Mouse (Mus musculus): ENCODE measurements around the gene Il1f10. TPM values are rescaled to one million over a fixed set of nuclear protein-coding genes. Genes with fewer than 3 reads are reported as not detected.
A peak's percentile ranks its signal among the peaks of the same experiment; 100 is the strongest.

Il1f10 gene
- not detected for total RNA-seq (2021)

GRCm38 (mm10) chr2:24290896-24291295 lies at the start of gene Il1f10:
Gene Il1f10 (plus strand): TSS chr2:24291196.
- no peak for DNase-seq
- intact Hi-C loops (cut with DNase I) = loop anchor here (10.0 kb wide), 1 partner anchor 114 kb away; no protein-coding TSS in a partner anchor

GRCm38 (mm10) chr2:24267503-24267902 lies 23.5 kb upstream of the Il1f10 start:
- DNase-seq = no peak
- intact Hi-C loops (cut with DNase I) = no loop called here

- intact Hi-C loops (cut with DNase I) = no loop called here
- no peak for DNase-seq
Observed at GRCm38 (mm10) chr2:24273619-24274018, 17.4 kb upstream of the Il1f10 start.

- intact Hi-C loops (cut with DNase I) = no loop called here
- DNase-seq = no peak
Observed at GRCm38 (mm10) chr2:24275146-24275545, 15.8 kb upstream of the Il1f10 start.

- intact Hi-C loops (cut with DNase I) = no loop called here
- DNase-seq = no peak
Observed at GRCm38 (mm10) chr2:24276654-24277053, 14.3 kb upstream of the Il1f10 start, which contains the start of gene Il1f5. Gene Il1f5 (plus strand): TSS chr2:24276954.

- DNase-seq = no peak
- intact Hi-C loops (cut with DNase I) = loop anchor here (5.0 to 10.0 kb wide), 2 partner anchors 110 to 273 kb away; no protein-coding TSS in a partner anchor
Observed at GRCm38 (mm10) chr2:24294616-24295015, 3.6 kb downstream of the Il1f10 start.

GRCm38 (mm10) chr2:24296837-24297236 lies 5.8 kb downstream of the Il1f10 start:
- peak; percentile 22 for DNase-seq
- intact Hi-C loops (cut with DNase I) = loop anchor here (5.0 to 10.0 kb wide), 2 partner anchors 108 to 270 kb away; no protein-coding TSS in a partner anchor

GRCm38 (mm10) chr2:24311302-24312001 lies 20.5 kb downstream of the Il1f10 start:
- no peak for DNase-seq
- intact Hi-C loops (cut with DNase I) = no loop called here

- DNase-seq = no peak
- intact Hi-C loops (cut with DNase I) = loop anchor here (5.0 kb wide), 1 partner anchor 505 kb away; no protein-coding TSS in a partner anchor
Observed at GRCm38 (mm10) chr2:24316919-24317318, 25.9 kb downstream of the Il1f10 start.

GRCm38 (mm10) chr2:24317919-24318598 lies 27.1 kb downstream of the Il1f10 start:
- intact Hi-C loops (cut with DNase I) = loop anchor here (5.0 kb wide), 1 partner anchor 506 kb away; no protein-coding TSS in a partner anchor
- no peak for DNase-seq

- intact Hi-C loops (cut with DNase I) = no loop called here
- no peak for DNase-seq
Observed at GRCm38 (mm10) chr2:24335333-24335732, 44.3 kb downstream of the Il1f10 start.

- DNase-seq = no peak
- intact Hi-C loops (cut with DNase I) = no loop called here
Observed at GRCm38 (mm10) chr2:24336545-24336944, 45.5 kb downstream of the Il1f10 start, which contains the start of gene Il1rn. Gene Il1rn (plus strand): TSS chr2:24336853.

- intact Hi-C loops (cut with DNase I) = no loop called here
- DNase-seq = no peak
Observed at GRCm38 (mm10) chr2:24341395-24341885, 50.4 kb downstream of the Il1f10 start.

Other genes starting within 250 kb of the Il1f10 start
- gene Hnmt, start 241.8 kb upstream of the Il1f10 start, total RNA-seq (2021) = 10 to 100 TPM; 16.6 to 17.5 TPM
- not detected for gene Tbpl2, start 194.6 kb upstream of the Il1f10 start, total RNA-seq (2021)
- gene Il1f8, start 138.0 kb upstream of the Il1f10 start, total RNA-seq (2021) = not detected
- gene Il1f9, start 104.7 kb upstream of the Il1f10 start, total RNA-seq (2021) = not detected
- not detected for gene Il1f6, start 75.8 kb upstream of the Il1f10 start, total RNA-seq (2021)
- not detected for gene Il1f5, start 14.2 kb upstream of the Il1f10 start, total RNA-seq (2021)
- not detected for gene Il1rn, start 45.7 kb downstream of the Il1f10 start, total RNA-seq (2021)
- 1 to 10 TPM in 1 of 2 experiments, under 1 TPM in 1; 0.83 to 2.9 TPM for gene Psd4, start 76.4 kb downstream of the Il1f10 start, total RNA-seq (2021)
- not detected for gene Pax8, start 184.4 kb downstream of the Il1f10 start, total RNA-seq (2021)

Measured in left cerebral cortex, postnatal 4 days (tissue).